Mouse (Mus musculus): Measurements from ENCODE around the gene Zbtb17.

DNA sequence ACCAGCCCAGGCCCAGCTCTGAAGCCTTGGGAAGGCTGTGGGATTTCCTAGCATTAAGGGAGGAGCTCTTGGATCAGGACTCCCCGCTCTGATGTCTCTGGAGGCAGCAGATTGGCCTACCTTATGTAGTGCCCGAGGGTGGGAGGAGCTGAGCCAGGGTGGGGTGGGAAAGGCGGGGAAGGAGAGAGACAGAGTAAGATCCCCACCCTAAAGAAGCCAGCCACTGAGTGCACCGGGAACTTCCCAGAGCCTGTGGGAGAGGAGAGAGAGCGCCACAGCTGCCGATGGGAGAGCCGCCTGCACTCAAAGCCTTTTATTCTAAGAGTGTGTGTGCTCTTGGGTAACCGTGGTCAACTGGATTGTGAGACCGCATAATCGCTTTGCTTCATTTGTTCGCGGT lies 16.6 kb downstream of the Zbtb17 start:
- TF ChIP-seq CTCF (IDR thresholded peaks at IDR 0.05; ENCODE audit: extremely low read depth, insufficient read length, insufficient replicate concordance, low read depth, low read length) = no peak
- no peak for TF ChIP-seq POLR2A (IDR thresholded peaks at IDR 0.05; ENCODE audit: low read depth, low read length)

All from small intestine, adult 2 months (tissue).